Mouse (Mus musculus): ENCODE data around the gene Rab3il1. TPM values are rescaled to one million over a fixed set of nuclear protein-coding genes. Genes with fewer than 3 reads are reported as not detected.
A peak's percentile ranks its signal among the peaks of the same experiment; 100 is the strongest.

Rab3il1 gene
- total and polyA plus RNA-seq, 2 experiments from 2014 or later: 19.7 to 22.2 TPM

GRCm38 (mm10) chr19:10034356-10034755 lies 32.9 kb downstream of the Rab3il1 start:
- H3K27me3 ChIP-seq (ENCODE audit: insufficient read depth, low read length): no peaks in the 10 kb centered on the region
- TF ChIP-seq CTCF (IDR thresholded peaks at IDR 0.05; ENCODE audit: low read depth): no peak
- 78% methylated on average over 5 of the region's 5 CpGs for WGBS
- H3K9me3 ChIP-seq (ENCODE audit: low read length): no peaks in the 10 kb centered on the region
- H3K4me2 ChIP-seq (ENCODE audit: low read depth, low read length): no peak overlapping the region
- ATAC-seq (no peak), DNase-seq (ENCODE audit: low spot score) (no peak)
- H3K27ac ChIP-seq: no peak overlapping the region
- no peak overlapping the region for H3K9ac ChIP-seq (replicated peaks; ENCODE audit: low read length)
- peaks cover 4% of the 10 kb centered on the region; the same call in 1 of the 2 replicates for H3K36me3 ChIP-seq (ENCODE audit: insufficient read depth, low read length)
- H3K4me3 ChIP-seq (ENCODE audit: low read length): no peak overlapping the region
- H3K4me1 ChIP-seq (ENCODE audit: insufficient read depth, low read length): no peaks in the 10 kb centered on the region

- peak; percentile 78 for DNase-seq (ENCODE audit: low spot score)
- Histone ChIP-seq H3K4me3 (ENCODE audit: low read length) (no peak overlapping the region), H3K9ac (replicated peaks; ENCODE audit: low read length) (no peak overlapping the region), H3K27ac (no peak overlapping the region), H3K4me1 (ENCODE audit: insufficient read depth, low read length) (no peaks in the 10 kb centered on the region), H3K4me2 (ENCODE audit: low read depth, low read length) (no peak overlapping the region), H3K27me3 (ENCODE audit: insufficient read depth, low read length) (no peaks in the 10 kb centered on the region), H3K36me3 (ENCODE audit: insufficient read depth, low read length) (no peaks in the 10 kb centered on the region; the same call in 1 of the 2 replicates), H3K9me3 (ENCODE audit: low read length) (no peaks in the 10 kb centered on the region)
- ATAC-seq: peak; percentile 74; the same call in 1 of the 2 replicates
- TF ChIP-seq CTCF (IDR thresholded peaks at IDR 0.05; ENCODE audit: low read depth): peak; percentile 91
- 54% methylated on average over 8 of the region's 8 CpGs for WGBS
Measured at GRCm38 (mm10) chr19:10034785-10035447, 33.4 kb downstream of the Rab3il1 start.

GRCm38 (mm10) chr19:10037534-10037933 lies 36.1 kb downstream of the Rab3il1 start:
- Histone ChIP-seq H3K27me3 (ENCODE audit: insufficient read depth, low read length) (no peaks in the 10 kb centered on the region), H3K27ac (no peak overlapping the region), H3K36me3 (ENCODE audit: insufficient read depth, low read length) (no peaks in the 10 kb centered on the region; the same call in 1 of the 2 replicates), H3K4me1 (ENCODE audit: insufficient read depth, low read length) (peaks cover 3% of the 10 kb centered on the region; the same call in 1 of the 2 replicates), H3K4me3 (ENCODE audit: low read length) (no peak overlapping the region), H3K9me3 (ENCODE audit: low read length) (no peaks in the 10 kb centered on the region), H3K9ac (replicated peaks; ENCODE audit: low read length) (no peak overlapping the region), H3K4me2 (ENCODE audit: low read depth, low read length) (no peak overlapping the region)
- DNase-seq (ENCODE audit: low spot score) (no peak), ATAC-seq (no peak)
- WGBS: 56% methylated on average over 2 of the region's 2 CpGs
- no peak for TF ChIP-seq CTCF (IDR thresholded peaks at IDR 0.05; ENCODE audit: low read depth)

GRCm38 (mm10) chr19:10038364-10038763 lies 36.9 kb downstream of the Rab3il1 start:
- Histone ChIP-seq H3K4me2 (ENCODE audit: low read depth, low read length) (no peak overlapping the region), H3K36me3 (ENCODE audit: insufficient read depth, low read length) (no peaks in the 10 kb centered on the region), H3K4me1 (ENCODE audit: insufficient read depth, low read length) (peaks cover 11% of the 10 kb centered on the region; the same call in 1 of the 2 replicates), H3K27ac (no peak overlapping the region), H3K9ac (replicated peaks; ENCODE audit: low read length) (no peak overlapping the region), H3K9me3 (ENCODE audit: low read length) (no peaks in the 10 kb centered on the region), H3K27me3 (ENCODE audit: insufficient read depth, low read length) (no peaks in the 10 kb centered on the region), H3K4me3 (ENCODE audit: low read length) (no peak overlapping the region)
- ATAC-seq (no peak), DNase-seq (ENCODE audit: low spot score) (no peak)
- WGBS: 75% methylated on average over 3 of the region's 3 CpGs
- TF ChIP-seq CTCF (IDR thresholded peaks at IDR 0.05; ENCODE audit: low read depth): no peak

DNA sequence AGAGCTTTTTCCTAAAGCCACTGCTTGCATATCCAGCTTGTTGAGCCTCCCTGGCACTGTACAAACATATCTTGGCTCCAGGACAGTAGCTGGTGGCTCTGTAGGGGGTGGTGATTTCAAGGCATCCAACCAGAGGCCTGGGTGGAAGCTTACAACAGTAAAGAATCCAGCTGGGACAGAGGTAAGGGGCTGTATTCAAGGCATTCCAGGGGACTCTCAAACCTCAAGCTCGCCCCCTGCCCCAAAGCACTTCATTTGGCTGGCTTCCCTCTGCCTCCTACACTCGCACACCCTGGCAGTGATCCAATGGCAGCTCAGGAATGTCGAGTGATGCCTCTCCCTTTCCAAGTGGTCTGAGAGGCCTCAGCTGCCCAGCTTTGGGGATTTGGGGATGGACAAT lies 37.4 kb downstream of the Rab3il1 start:
- H3K27ac ChIP-seq: no peak overlapping the region

GRCm38 (mm10) chr19:10039615-10040014 lies 38.1 kb downstream of the Rab3il1 start:
- peak; percentile 53 for TF ChIP-seq CTCF (IDR thresholded peaks at IDR 0.05; ENCODE audit: low read depth)
- Histone ChIP-seq H3K9me3 (ENCODE audit: low read length) (no peaks in the 10 kb centered on the region), H3K4me1 (ENCODE audit: insufficient read depth, low read length) (peaks cover 18% of the 10 kb centered on the region; the same call in 1 of the 2 replicates), H3K4me2 (ENCODE audit: low read depth, low read length) (no peak overlapping the region), H3K36me3 (ENCODE audit: insufficient read depth, low read length) (no peaks in the 10 kb centered on the region), H3K27me3 (ENCODE audit: insufficient read depth, low read length) (no peaks in the 10 kb centered on the region), H3K27ac (no peak overlapping the region), H3K4me3 (ENCODE audit: low read length) (no peak overlapping the region), H3K9ac (replicated peaks; ENCODE audit: low read length) (no peak overlapping the region)
- WGBS: 96% methylated on average over 2 of the region's 2 CpGs
- ATAC-seq: no peak
- DNase-seq (ENCODE audit: low spot score): no peak

More for the DNA sequence above, 37.4 kb downstream of the Rab3il1 start:
- no peak for ATAC-seq
- H3K4me1 ChIP-seq (ENCODE audit: insufficient read depth, low read length): peaks cover 17% of the 10 kb centered on the region; the same call in 1 of the 2 replicates
- no peak for TF ChIP-seq CTCF (IDR thresholded peaks at IDR 0.05; ENCODE audit: low read depth)
- no peaks in the 10 kb centered on the region for H3K36me3 ChIP-seq (ENCODE audit: insufficient read depth, low read length)
- H3K9me3 ChIP-seq (ENCODE audit: low read length): no peaks in the 10 kb centered on the region
- peak; percentile 56 for DNase-seq (ENCODE audit: low spot score)
- no peak overlapping the region for H3K4me3 ChIP-seq (ENCODE audit: low read length)
- 25% methylated on average over 3 of the region's 3 CpGs for WGBS
- no peak overlapping the region for H3K9ac ChIP-seq (replicated peaks; ENCODE audit: low read length)
- H3K27me3 ChIP-seq (ENCODE audit: insufficient read depth, low read length): no peaks in the 10 kb centered on the region
- H3K4me2 ChIP-seq (ENCODE audit: low read depth, low read length): no peak overlapping the region

DNA sequence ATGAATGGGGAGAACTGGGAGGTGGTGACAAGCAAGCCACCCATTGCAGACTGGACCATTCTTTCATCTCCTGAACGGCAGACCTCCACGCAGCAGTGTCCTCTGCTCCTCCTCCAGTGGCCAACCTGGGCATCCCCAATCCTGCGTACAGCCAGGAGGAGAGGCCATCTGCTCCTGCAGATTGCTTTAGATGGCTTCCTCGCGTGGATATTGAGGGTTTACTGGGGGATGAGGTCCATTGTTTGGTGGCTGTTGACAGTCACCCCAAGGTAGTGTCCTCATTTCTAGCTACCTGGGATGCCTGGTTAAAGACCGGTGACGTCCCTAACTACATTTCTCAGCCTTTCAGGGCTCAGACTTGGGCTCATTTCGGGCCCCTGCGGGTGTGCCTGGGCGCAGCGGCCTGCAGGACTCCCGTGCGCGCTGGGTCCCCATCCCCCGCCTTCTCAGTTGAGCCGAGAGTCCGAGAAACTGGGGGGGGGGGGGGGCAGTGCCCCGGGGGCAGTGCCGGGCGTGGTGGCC lies 39.5 kb downstream of the Rab3il1 start:
- H3K27ac ChIP-seq: peak overlapping the region; percentile 67
- H3K9me3 ChIP-seq (ENCODE audit: low read length): no peaks in the 10 kb centered on the region
- H3K9ac ChIP-seq (replicated peaks; ENCODE audit: low read length): peak overlapping the region; percentile 74
- DNase-seq (ENCODE audit: low spot score): peak; percentile 36
- WGBS: 4% methylated on average over 17 of the region's 20 CpGs
- no peaks in the 10 kb centered on the region for H3K36me3 ChIP-seq (ENCODE audit: insufficient read depth, low read length)
- peak overlapping the region; percentile 88 for H3K4me2 ChIP-seq (ENCODE audit: low read depth, low read length)
- H3K4me1 ChIP-seq (ENCODE audit: insufficient read depth, low read length): peaks cover 18% of the 10 kb centered on the region; the same call in 1 of the 2 replicates
- TF ChIP-seq CTCF (IDR thresholded peaks at IDR 0.05; ENCODE audit: low read depth): peak; percentile 27
- peak; percentile 8; the same call in 1 of the 2 replicates for ATAC-seq
- no peaks in the 10 kb centered on the region for H3K27me3 ChIP-seq (ENCODE audit: insufficient read depth, low read length)
- H3K4me3 ChIP-seq (ENCODE audit: low read length): peak overlapping the region; percentile 71
